Mouse (Mus musculus) olfactory bulb, adult 2 months (tissue): Measurements from ENCODE around the gene Atp2b4.

Experiments used
- CTCF ChIP-seq: fragments of 200-500 bp; IDR thresholded peaks from 2 replicates; pipeline ENCODE4 v1.5.1; 2012; ENCODE audit warnings: low read depth, mild to moderate bottlenecking, low read length, moderate library complexity; ENCODE audit not compliant: insufficient read depth
- POLR2A ChIP-seq: fragments of 200-500 bp; IDR thresholded peaks from 2 replicates; pipeline ENCODE4 v1.6.1; 2012; ENCODE audit warnings: mild to moderate bottlenecking, low read depth, low read length, moderate library complexity; ENCODE audit not compliant: insufficient read depth

DNA sequence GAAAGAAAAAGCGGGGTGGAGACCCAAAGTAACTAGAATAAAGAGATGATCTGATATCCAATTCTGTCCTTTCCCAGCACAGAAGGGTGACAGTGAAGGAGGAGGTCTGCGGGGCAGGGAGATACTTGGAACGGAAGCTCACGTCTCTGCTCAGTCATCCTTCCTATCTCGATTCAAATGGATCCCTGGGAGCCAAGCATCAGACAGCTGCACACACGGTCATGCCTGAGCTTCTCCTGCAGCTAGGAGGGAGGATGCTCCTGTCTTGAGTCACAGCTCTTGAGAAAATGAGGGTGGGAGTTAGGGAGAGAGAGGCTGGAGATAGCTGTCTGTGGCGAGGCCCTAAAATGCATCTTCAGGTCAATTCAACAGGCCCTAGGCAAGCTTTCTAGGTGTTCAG, 64.2 kb downstream of the Atp2b4 start:
- TF ChIP-seq CTCF (no peak), POLR2A (no peak)
